Comparison of ENCODE assay signal across 28 mouse cellular contexts in genomic region chr1:191234837-191235236, GRCm38 (mm10).
"Had no signal": no experiment of that assay in that cellular context is flagged by ENCODE, and none has a peak within 500 bp of the region (broad histone marks: within the 10 kb centered on the region; RNA-seq: fewer than 3 reads in every experiment).

No protein-coding gene starts in this region.

- H3K4me3 ChIP-seq: embryonic facial prominence, embryonic 10.5 days; embryonic facial prominence, embryonic 12.5 days; embryonic facial prominence, embryonic 13.5 days; embryonic facial prominence, embryonic 15.5 days; erythroblast, embryonic 14.5 days; forebrain, embryonic 10.5 days; forebrain, embryonic 12.5 days; forebrain, embryonic 13.5 days; forebrain, embryonic 15.5 days; gastrocnemius, adult 2 months; heart, adult 2 months had no signal

- H3K27me3 ChIP-seq: embryonic facial prominence, embryonic 12.5 days; embryonic facial prominence, embryonic 13.5 days; embryonic facial prominence, embryonic 15.5 days; forebrain, embryonic 12.5 days; forebrain, embryonic 13.5 days; forebrain, embryonic 15.5 days had no signal

- H3K27ac ChIP-seq: embryonic facial prominence, embryonic 10.5 days; embryonic facial prominence, embryonic 12.5 days; embryonic facial prominence, embryonic 13.5 days; embryonic facial prominence, embryonic 15.5 days; forebrain, embryonic 10.5 days; forebrain, embryonic 12.5 days; forebrain, embryonic 13.5 days; forebrain, embryonic 15.5 days; gastrocnemius, adult 2 months; heart, adult 2 months had no signal

- H3K36me3 ChIP-seq: embryonic facial prominence, embryonic 12.5 days; embryonic facial prominence, embryonic 15.5 days; forebrain, embryonic 12.5 days; forebrain, embryonic 15.5 days had no signal

- ATAC-seq: forebrain, embryonic 13.5 days; forebrain, embryonic 14.5 days; forebrain, embryonic 15.5 days; forebrain, embryonic 16.5 days; forebrain, postnatal 0 days had no signal

- DNase-seq: cerebellum, adult 18-20 months; cerebellum, adult 2 months; cerebellum, adult 8-10 months; cerebellum, adult 9-10 months; cerebellum, adult 9-11 months; cerebellum, postnatal 10 days; cerebellum, postnatal 14 days; cerebellum, postnatal 25 days; cerebellum, postnatal 36 days; embryo, embryonic 11 days; forebrain, postnatal 0 days; gastrocnemius, adult 2 months; gastrocnemius, postnatal 10 days; gastrocnemius, postnatal 14 days; gastrocnemius, postnatal 25 days; heart, adult 18-20 months; heart, adult 2 months had no signal

- H3K4me1 ChIP-seq: embryonic facial prominence, embryonic 10.5 days; embryonic facial prominence, embryonic 12.5 days; embryonic facial prominence, embryonic 15.5 days; forebrain, embryonic 10.5 days; forebrain, embryonic 12.5 days; forebrain, embryonic 13.5 days; forebrain, embryonic 15.5 days had no signal
